Mouse (Mus musculus) gastrocnemius, adult 18-20 months (tissue): ENCODE measurements around the gene Grin2a. TPM values are rescaled to one million over a fixed set of nuclear protein-coding genes. Genes with fewer than 3 reads are reported as not detected.

Experiments used
- DNase-seq: peaks from one replicate; pipeline ENCODE4 v3.0.0; 2021; ENCODE audit warnings: low spot score
- total RNA-seq, 2 experiments: library from RNA; stranded (reverse); gene quantifications; 2 replicates each; pipeline ENCODE4 v1.2.3; 2021

The Grin2a gene
- total RNA-seq, 2 experiments from 2014 or later: 0.02 to 0.05 TPM

- DNase-seq: no peak
Measured at GRCm38 (mm10) chr16:9972705-9973104, 22.7 kb downstream of the Grin2a start.

- DNase-seq: no peak
Measured at GRCm38 (mm10) chr16:9964469-9964868, 30.9 kb downstream of the Grin2a start.

- no peak for DNase-seq
Measured at GRCm38 (mm10) chr16:9962482-9962881, 32.9 kb downstream of the Grin2a start.

- DNase-seq: no peak
Measured at GRCm38 (mm10) chr16:9959340-9959739, 36.0 kb downstream of the Grin2a start.

- DNase-seq: no peak
Measured at GRCm38 (mm10) chr16:9954266-9954665, 41.1 kb downstream of the Grin2a start.

- no peak for DNase-seq
Measured at GRCm38 (mm10) chr16:9953396-9953831, 41.9 kb downstream of the Grin2a start.

- DNase-seq: no peak
Measured at GRCm38 (mm10) chr16:9949250-9949649, 46.1 kb downstream of the Grin2a start.

GRCm38 (mm10) chr16:9947430-9947829, 47.9 kb downstream of the Grin2a start:
- no peak for DNase-seq

- DNase-seq: no peak
Measured at GRCm38 (mm10) chr16:9944836-9945235, 50.5 kb downstream of the Grin2a start.

- DNase-seq: no peak
Measured at GRCm38 (mm10) chr16:9941306-9941930, 53.9 kb downstream of the Grin2a start.

GRCm38 (mm10) chr16:9940716-9941115, 54.6 kb downstream of the Grin2a start:
- no peak for DNase-seq

GRCm38 (mm10) chr16:9910672-9911071, 84.7 kb downstream of the Grin2a start:
- DNase-seq: no peak

- no peak for DNase-seq
Measured at GRCm38 (mm10) chr16:9909225-9909624, 86.1 kb downstream of the Grin2a start.

- DNase-seq: no peak
Measured at GRCm38 (mm10) chr16:9904443-9904842, 90.9 kb downstream of the Grin2a start.

- DNase-seq: no peak
Measured at GRCm38 (mm10) chr16:9902680-9903463, 92.5 kb downstream of the Grin2a start.

GRCm38 (mm10) chr16:9901433-9901832, 93.9 kb downstream of the Grin2a start:
- no peak for DNase-seq

- DNase-seq: no peak
Measured at GRCm38 (mm10) chr16:9900996-9901395, 94.4 kb downstream of the Grin2a start.

GRCm38 (mm10) chr16:9900196-9900595, 95.2 kb downstream of the Grin2a start:
- no peak for DNase-seq

- DNase-seq: no peak
Measured at GRCm38 (mm10) chr16:9899176-9899575, 96.2 kb downstream of the Grin2a start.

GRCm38 (mm10) chr16:9895581-9895980, 99.8 kb downstream of the Grin2a start:
- DNase-seq: no peak

GRCm38 (mm10) chr16:9886155-9886554, 109.2 kb downstream of the Grin2a start:
- DNase-seq: no peak

GRCm38 (mm10) chr16:9884141-9884540, 111.2 kb downstream of the Grin2a start:
- no peak for DNase-seq

- DNase-seq: no peak
Measured at GRCm38 (mm10) chr16:9882420-9882819, 112.9 kb downstream of the Grin2a start.
